Mouse (Mus musculus) lung, postnatal 0 days (tissue): ENCODE data around the gene Fhl2.

ENCODE experiments used
- CTCF ChIP-seq: IDR thresholded peaks from 2 replicates; pipeline ENCODE4 v1.5.1; 2016; ENCODE audit warnings: antibody characterized with exemption, mild to moderate bottlenecking
- EP300 ChIP-seq: IDR thresholded peaks from 2 replicates; pipeline ENCODE4 v1.6.1; 2016; ENCODE audit warnings: antibody characterized with exemption, mild to moderate bottlenecking, control low read depth

GRCm38 (mm10) chr1:43112882-43113281, 83.9 kb downstream of the Fhl2 start:
- no peak for TF ChIP-seq EP300
- TF ChIP-seq CTCF: peak; percentile 79
